Mouse (Mus musculus): ENCODE measurements around the gene E2f4.

E2f4 gene

GRCm38 (mm10) chr8:105292471-105292870 lies 5.0 kb upstream of the E2f4 start:
- no peak for DNase-seq (ENCODE audit: low read depth, low spot score)

- DNase-seq (ENCODE audit: low read depth, low spot score): no peak
Measured at GRCm38 (mm10) chr8:105293405-105293804, 4.1 kb upstream of the E2f4 start.

- no peak for DNase-seq (ENCODE audit: low read depth, low spot score)
Measured at GRCm38 (mm10) chr8:105294776-105295175, 2.7 kb upstream of the E2f4 start.

GRCm38 (mm10) chr8:105295256-105295655 lies 2.2 kb upstream of the E2f4 start:
- no peak for DNase-seq (ENCODE audit: low read depth, low spot score)

GRCm38 (mm10) chr8:105295895-105296573 lies 1.4 kb upstream of the E2f4 start, which contains the start of gene Exoc3l:
TSS of gene Exoc3l (minus strand) at chr8:105296101.
- DNase-seq (ENCODE audit: low read depth, low spot score): no peak

GRCm38 (mm10) chr8:105298351-105299252 lies 1.1 kb downstream of the E2f4 start:
- no peak for DNase-seq (ENCODE audit: low read depth, low spot score)

GRCm38 (mm10) chr8:105299962-105300361 lies 2.5 kb downstream of the E2f4 start:
- no peak for DNase-seq (ENCODE audit: low read depth, low spot score)

GRCm38 (mm10) chr8:105303396-105303795 lies 5.9 kb downstream of the E2f4 start:
- no peak for DNase-seq (ENCODE audit: low read depth, low spot score)

GRCm38 (mm10) chr8:105303874-105304273 lies 6.4 kb downstream of the E2f4 start:
- DNase-seq (ENCODE audit: low read depth, low spot score): no peak

- DNase-seq (ENCODE audit: low read depth, low spot score): no peak
Measured at GRCm38 (mm10) chr8:105304325-105305210, 7.1 kb downstream of the E2f4 start.

GRCm38 (mm10) chr8:105305211-105306145 lies 8.0 kb downstream of the E2f4 start, which contains the start of gene Elmo3:
TSS of gene Elmo3 (plus strand) at chr8:105305601.
- peak; percentile 60 for DNase-seq (ENCODE audit: low read depth, low spot score)

- DNase-seq (ENCODE audit: low read depth, low spot score): no peak
Measured at GRCm38 (mm10) chr8:105306146-105306691, 8.8 kb downstream of the E2f4 start.

GRCm38 (mm10) chr8:105307670-105308069 lies 10.2 kb downstream of the E2f4 start:
- DNase-seq (ENCODE audit: low read depth, low spot score): no peak

GRCm38 (mm10) chr8:105308428-105308827 lies 11.0 kb downstream of the E2f4 start:
- DNase-seq (ENCODE audit: low read depth, low spot score): no peak

- DNase-seq (ENCODE audit: low read depth, low spot score): no peak
Measured at GRCm38 (mm10) chr8:105309142-105309847, 11.8 kb downstream of the E2f4 start.

- no peak for DNase-seq (ENCODE audit: low read depth, low spot score)
Measured at GRCm38 (mm10) chr8:105310118-105310517, 12.7 kb downstream of the E2f4 start.

- no peak for DNase-seq (ENCODE audit: low read depth, low spot score)
Measured at GRCm38 (mm10) chr8:105311718-105312117, 14.3 kb downstream of the E2f4 start.

GRCm38 (mm10) chr8:105312891-105313481 lies 15.5 kb downstream of the E2f4 start:
- no peak for DNase-seq (ENCODE audit: low read depth, low spot score)

Data from mesoderm, embryonic 11.5 days (tissue).